Mouse (Mus musculus): Measurements from ENCODE around the gene Rtel1.

Rtel1 gene

GRCm38 (mm10) chr2:181332542-181332941, 13.0 kb downstream of the Rtel1 start:
- DNase-seq: no peak

DNA sequence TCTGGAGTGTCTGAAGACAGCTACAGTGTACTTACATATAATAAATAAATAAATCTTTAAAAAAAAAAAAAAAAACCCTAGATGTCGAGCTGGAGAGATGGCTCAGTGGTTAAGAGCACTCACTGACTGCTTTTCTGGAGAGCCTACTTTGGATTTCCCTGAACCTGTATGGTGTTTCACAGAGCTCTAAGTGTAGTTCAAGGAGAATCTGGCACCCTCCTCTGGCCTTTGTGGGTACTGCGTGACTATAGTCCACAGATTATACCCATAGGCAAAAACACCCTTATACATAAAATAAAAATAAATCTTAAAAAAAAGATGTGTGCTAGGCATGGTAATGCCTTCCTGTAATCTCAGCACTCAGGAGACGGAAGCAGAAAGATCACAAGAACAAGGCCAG, 14.5 kb downstream of the Rtel1 start:
- peak; percentile 78 for DNase-seq

- DNase-seq: no peak
Observed at GRCm38 (mm10) chr2:181340426-181340825, 20.9 kb downstream of the Rtel1 start.

DNA sequence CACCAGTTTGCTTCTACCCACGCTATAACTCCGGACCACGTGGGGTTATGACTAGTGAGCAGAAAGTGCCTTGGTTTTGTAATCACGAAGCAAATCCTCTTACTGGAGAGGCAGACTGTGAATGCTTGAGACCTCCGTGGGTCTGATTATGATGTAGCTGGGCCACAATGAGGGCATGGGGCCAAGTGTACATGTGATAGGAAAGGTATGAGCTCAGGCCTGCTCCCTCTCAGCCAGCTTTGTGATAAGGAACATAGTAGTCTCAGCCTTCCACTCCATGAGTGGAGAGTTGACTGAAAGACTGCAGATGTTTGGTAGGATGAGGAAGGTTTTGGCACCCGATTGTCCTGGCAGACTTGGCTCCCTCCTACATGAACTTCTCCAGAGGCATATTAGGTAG, 23.2 kb downstream of the Rtel1 start:
- DNase-seq: no peak

GRCm38 (mm10) chr2:181356780-181357179, 37.2 kb downstream of the Rtel1 start:
- no peak for DNase-seq

- DNase-seq: no peak
Observed at GRCm38 (mm10) chr2:181363946-181364345, 44.4 kb downstream of the Rtel1 start.

DNA sequence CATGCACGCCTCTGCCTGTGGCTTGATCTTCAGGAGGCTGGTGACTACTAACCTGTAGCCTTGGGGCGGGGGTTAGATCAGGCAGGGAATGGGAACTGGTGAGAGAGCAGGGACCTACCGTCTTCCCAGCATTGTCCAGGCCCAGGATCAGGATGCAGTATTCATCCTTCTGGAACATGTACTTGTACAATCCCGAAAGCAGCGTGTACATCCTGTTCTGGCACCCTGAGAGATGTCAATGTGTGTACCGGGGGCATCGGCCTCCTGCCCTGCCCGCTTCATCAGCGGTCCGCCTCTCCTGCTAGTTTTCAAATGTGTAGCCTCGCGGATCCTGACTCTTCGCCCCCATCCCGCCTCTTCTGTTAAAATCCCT, 44.9 kb downstream of the Rtel1 start:
- DNase-seq: no peak

DNA sequence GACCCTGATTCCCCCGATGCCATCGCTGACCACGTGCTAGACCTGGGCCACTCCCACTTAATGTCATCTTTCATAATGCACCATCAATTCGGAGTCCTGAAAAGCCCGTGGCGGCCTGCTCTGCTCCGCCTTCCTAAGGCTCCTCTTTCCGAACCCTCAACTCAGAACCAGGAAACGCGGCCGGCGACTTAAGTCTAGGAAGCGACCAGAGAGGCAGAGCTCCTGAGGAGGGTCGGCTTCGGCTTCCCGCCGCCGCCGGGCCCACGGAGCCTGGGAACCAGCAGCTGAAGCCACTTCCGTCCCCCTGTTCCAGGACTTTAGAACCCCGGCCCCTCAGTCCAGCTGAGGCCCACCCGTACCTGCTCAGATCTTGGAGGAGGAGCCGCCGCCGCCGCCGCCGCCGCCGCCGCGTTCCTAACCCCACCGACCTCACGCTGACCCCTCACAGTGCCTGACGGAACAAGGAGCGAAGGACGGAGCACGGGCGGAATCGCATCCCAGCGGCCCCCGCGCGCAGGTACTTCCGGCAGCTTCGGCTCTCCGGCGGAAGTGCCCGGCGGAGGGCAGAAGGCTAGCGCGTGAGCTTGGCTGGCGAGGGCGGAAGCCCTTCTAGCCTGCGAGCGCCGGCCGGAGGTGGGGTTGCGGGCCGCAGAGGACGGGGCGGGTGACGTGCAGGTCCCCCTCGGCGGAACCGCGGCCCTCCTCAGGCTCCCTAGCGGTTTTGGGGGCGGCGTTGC, 45.5 kb downstream of the Rtel1 start, which contains the start of the genes Zgpat and Arfrp1:
Zgpat (plus strand) TSS at position 69 of the 737 bp plus-strand sequence.
Arfrp1 (minus strand) TSS at position 545 of the 737 bp plus-strand sequence.
- DNase-seq: peak; percentile 93

GRCm38 (mm10) chr2:181365655-181366075, 46.1 kb downstream of the Rtel1 start:
- no peak for DNase-seq

DNA sequence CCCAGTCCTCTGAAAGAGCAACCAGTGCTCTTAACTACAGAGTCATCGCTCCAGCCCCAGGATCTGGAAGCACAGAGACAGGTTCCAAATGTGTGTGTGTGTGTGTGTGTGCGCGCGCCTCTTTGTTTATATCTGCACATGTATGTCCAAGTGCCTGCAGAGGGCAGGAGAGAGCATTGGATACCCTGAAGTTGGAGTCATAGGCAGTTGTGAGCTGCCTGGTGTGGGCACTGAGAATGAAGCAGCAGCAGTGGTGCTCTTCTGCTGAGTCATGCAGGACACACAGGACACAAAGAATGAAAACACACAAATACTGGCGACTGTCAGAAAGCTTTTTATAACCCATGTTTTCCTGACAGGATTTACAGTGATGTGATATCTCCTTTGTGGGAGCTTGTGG, 50.5 kb downstream of the Rtel1 start:
- DNase-seq: no peak

DNA sequence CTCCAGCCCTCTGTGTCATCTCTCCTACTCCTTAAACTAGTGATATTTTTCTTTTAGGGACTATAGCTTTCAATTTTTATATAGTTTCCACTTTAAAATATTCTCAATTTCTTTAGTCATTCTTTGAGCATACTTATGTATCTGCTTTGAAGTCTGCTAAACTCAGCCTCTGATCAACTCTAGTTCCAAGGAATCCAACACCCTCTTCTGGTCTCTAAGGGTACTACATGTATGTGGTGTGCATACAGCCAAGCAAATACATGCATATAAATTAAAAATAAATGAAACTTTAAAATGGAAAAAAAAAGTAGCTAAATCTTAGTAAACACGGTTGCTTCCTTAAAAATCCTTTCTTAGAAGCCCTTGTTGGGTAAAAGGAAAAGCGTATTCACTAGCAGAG, 56.2 kb downstream of the Rtel1 start:
- no peak for DNase-seq

GRCm38 (mm10) chr2:181377230-181377629, 57.7 kb downstream of the Rtel1 start:
- DNase-seq: no peak

- no peak for DNase-seq
Observed at GRCm38 (mm10) chr2:181378701-181379100, 59.2 kb downstream of the Rtel1 start.

GRCm38 (mm10) chr2:181379778-181380177, 60.2 kb downstream of the Rtel1 start, which contains the start of gene Lime1:
Gene Lime1 (plus strand): TSS chr2:181380078.
- DNase-seq: no peak

DNA sequence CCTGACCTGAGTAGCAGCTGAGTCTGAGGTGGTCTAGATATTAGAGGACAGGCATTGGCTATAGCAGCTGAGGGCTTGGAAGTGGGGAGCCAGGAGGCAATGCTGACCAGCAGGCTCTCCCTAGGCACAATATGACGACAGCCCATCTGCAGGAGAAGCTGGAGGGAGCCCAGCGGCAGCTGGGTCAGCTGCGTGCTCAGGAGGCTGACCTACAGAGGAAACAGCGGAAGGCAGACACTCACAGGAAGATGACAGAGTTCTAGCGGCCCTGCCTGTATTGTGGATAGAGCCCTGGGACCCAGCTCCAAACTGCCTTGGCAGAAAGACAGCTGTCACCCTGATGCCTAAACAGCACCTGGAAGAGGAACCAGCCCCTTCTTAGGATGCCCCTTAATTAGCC, 60.7 kb downstream of the Rtel1 start:
- DNase-seq: no peak

GRCm38 (mm10) chr2:181381107-181381506, 61.6 kb downstream of the Rtel1 start:
- no peak for DNase-seq

DNA sequence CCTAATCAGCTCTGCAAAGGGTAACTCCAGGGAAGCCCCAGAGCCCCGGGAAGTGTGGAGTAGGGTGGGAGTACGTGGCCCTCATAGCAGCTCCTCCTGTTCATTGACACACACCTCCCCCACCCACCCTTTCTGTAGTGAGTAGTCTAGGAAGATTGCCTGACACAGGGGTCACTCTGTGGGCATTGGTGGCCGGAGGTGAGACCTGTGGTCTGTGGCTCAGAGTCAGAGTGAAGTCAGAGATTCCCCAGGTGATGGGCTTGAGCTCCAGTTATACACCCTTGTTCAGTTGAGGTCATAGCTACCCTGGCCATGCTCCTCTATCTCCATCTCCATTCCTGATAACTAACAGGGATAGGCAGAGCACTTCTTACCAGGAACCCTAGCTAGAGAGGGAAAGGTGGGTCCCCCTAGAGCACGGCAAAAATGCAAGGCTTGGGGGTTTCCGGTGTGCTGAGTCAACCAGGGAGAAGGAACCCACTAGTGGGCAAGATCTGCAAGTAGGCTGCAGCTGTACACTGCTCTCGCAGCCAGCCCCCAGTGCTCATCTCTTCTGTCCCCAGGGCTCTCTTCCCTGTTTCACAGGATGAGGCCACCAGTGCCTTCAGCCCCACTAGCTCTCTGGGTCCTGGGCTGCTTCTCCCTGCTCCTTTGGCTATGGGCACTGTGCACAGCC, 62.2 kb downstream of the Rtel1 start:
- no peak for DNase-seq

- no peak for DNase-seq
Observed at GRCm38 (mm10) chr2:181384463-181384862, 64.9 kb downstream of the Rtel1 start.

DNA sequence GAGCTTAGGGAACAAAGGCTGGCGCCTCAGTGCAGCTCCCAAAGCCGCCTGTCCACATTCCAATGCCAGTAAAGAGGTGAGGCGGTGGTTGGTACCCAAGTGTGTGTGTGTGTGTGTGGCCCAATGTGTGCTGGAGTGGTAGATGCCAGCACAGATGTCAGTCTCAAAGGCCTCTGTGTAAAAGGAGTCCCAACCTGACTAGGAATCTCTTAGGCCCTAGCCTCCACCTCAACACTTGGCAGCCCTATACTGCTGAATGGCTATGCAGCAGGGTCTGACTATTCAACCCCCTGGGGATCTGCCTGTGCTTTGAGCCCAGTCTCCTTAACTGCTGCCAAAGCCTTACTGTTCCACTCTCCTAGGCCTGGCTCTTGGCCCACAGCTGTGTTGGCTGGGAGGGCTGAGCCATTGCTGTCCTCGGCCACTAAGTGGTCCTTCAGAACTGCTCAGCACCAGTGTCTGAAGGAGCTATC, 65.4 kb downstream of the Rtel1 start:
- DNase-seq: peak; percentile 48

DNA sequence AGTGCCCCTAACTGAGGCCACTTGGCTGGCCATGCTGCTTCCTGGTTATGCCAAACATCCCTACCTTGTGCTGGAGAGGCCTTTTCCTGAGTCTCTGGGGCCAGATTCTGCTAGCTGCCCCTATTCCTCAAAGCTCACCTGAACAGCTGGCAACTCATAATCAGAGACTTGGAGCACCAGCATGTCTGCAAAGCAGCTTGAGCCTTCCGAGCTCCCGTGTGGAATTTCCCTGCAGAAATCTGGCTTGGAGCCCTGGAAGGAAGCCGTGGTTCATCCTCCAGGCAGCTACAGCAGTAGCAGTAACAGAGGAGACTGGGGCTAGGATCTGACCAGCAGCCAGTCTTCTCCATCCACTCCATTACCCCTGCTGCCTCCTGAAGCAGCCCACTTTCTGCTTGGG, 66.3 kb downstream of the Rtel1 start:
- DNase-seq: peak; percentile 53

GRCm38 (mm10) chr2:181386663-181387210, 67.2 kb downstream of the Rtel1 start:
- no peak for DNase-seq

DNA sequence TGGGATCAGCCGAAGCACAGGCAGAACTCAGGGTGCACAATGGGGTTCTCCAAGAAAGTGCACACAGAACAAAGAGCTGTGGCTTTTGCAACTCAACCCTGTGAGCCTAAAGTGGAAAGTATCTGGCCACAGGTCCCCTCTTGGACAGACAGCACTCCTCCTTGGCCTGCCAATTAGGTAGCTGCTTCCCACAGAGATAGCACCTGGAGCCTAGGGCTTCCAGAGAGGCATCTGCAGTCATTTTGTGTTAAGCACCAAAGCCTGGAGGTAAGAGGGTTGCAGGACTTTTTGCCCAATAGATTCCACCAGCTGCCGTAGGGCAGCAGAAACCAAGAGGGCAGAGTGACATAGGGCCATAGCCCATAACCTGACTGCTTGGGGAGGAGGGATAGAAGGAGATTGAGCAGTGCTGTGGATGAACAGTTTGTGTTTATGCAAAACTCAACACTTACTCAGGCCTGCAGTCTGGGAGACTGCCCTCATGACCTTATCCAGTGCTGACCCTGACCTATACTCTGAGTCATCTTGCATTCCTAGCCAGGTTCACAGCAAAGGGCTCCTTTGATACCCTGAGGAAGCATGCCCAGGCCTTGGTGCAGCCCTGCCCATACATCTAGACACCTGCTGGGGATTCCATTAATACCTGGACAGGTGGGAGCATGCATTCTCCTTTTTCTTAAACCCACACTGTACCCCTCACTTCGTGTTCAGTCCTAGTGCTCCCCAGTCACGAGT, 70.8 kb downstream of the Rtel1 start:
- DNase-seq: no peak

GRCm38 (mm10) chr2:181391022-181391421, 71.5 kb downstream of the Rtel1 start:
- DNase-seq: no peak
